Mouse (Mus musculus) MN1 (cell line): ENCODE measurements at regions not wholly inside any gene's neighbourhood (a gene's known extent, or its start where the extent isn't known, plus 50 kb on each side); places are given as distances from the start of the nearest gene placed in this dataset.
"Not testable (repeated sequence)": the region's sequence is repeated elsewhere in the genome, so short reads cannot be mapped to it uniquely, and the experiment has no call there.

ENCODE experiments used
- DNase-seq: peaks from one replicate; pipeline ENCODE4 v3.0.0-alpha.2; 2016; ENCODE audit warnings: low spot score

DNA sequence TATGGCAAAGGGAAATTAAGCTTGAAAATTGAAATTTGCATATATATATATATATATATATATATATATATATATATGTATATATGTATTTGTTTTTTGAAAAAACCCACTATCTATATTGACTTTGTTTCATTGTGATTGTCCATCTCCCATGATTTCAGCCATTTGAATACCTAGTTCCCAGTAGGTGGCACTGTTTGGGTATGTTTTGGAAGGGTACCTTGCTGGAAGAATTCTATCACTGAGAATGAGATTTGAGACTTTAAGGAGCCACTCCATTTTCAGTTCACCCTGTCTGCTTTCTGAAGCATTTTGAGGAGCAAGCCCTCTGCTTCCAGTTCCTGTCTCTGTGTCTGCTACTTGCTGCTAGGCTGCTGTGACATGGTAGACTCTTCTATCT lies 72.8 kb upstream of the Ugt8a start:
- DNase-seq, result peak; percentile 10

- no peak for DNase-seq
These were observed 77.7 kb upstream of the Ugt8a start for GRCm38 (mm10) chr3:126016166-126016565.

DNA sequence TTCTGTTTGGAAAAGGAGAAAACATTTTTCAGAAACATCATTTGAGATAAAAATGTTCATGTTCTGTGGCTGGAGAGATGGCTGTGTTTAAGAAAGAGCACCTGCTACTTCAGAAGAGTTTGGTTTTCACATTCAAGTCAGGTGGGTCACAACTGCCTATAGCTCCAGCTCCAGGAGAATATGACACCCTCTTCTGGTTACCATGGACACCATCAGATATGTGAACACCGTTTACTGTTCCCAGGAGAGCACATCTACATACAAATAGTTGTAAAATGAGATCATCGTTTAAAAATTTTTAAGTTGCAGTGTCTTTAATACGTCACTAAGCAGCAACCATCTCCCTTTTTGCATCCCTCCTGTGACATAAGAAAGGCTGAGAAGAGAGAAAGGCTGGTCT lies 105.9 kb upstream of the Ugt8a start:
- DNase-seq, result no peak

GRCm38 (mm10) chr3:126044861-126045260 lies 106.4 kb upstream of the Ugt8a start:
- DNase-seq, result no peak

- DNase-seq, result no peak
These were observed 107.8 kb upstream of the Ugt8a start for GRCm38 (mm10) chr3:126045992-126046786.

DNA sequence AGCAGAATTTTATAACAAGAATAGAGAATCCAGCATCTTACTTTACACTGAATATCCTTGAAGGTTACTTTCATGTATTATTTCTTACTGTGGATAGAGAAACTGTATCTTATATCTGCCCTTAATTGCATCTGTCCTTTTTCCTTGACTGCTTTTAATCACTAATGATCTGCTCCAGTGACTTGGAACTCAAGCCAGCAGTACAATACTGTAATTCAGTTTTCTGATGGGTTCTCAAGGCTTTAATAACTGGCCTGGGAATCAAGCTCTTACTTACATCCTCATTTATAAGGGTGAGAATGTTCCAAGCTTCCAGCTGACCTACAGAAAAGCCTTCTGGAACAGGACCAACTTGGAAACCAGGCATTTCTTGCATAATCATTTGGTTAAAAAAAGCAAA lies 120.2 kb upstream of the Ugt8a start:
- no peak for DNase-seq

GRCm38 (mm10) chr3:126105086-126105485 lies 166.7 kb upstream of the Ugt8a start:
- no peak for DNase-seq

GRCm38 (mm10) chr3:126109371-126109770 lies 171.0 kb upstream of the Ugt8a start:
- no peak for DNase-seq

GRCm38 (mm10) chr3:126117849-126118248 lies 179.4 kb upstream of the Ugt8a start:
- no peak for DNase-seq

DNA sequence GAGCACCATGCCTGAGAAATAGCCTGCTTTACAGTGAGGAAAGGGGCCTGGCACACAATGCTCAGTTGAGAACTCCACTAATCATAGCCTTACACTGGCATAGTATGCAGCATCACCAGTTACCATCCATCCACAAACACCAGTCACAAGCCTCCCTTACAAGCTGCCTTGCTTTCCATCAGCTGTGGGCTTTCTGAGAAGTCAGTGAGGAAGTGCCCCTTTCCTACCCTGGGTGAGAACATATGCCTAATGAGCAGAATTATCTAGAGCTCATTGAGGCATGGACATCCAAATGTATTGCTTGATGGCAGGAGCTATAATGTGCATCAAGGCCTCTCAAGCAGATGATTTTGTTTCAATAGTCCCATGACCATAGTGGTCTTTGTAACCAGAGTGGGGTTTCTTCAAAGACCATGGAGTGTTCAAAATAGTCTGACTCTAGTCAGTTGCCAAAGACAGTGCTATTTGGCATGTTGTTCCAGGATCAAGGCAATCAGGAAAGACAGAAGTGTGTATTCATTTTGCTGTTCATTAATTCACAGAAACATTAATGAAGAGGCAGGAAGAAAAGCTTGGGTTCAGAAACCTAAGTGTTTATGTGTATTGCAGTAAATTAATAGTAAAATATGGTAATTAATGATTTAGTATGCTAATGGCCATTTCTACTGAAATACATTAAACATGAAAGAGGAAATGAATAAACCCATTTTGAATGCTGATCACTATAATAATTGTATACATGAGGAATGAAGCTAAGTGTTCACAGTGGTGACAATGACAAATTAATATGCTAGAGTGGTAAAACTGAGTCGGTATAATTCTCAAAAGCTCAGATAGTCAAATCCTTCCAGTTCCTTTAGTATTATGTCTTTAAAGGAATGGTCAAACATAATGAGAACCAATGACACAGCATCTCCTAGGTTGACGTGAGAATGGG lies 184.2 kb upstream of the Ugt8a start:
- no peak for DNase-seq

DNA sequence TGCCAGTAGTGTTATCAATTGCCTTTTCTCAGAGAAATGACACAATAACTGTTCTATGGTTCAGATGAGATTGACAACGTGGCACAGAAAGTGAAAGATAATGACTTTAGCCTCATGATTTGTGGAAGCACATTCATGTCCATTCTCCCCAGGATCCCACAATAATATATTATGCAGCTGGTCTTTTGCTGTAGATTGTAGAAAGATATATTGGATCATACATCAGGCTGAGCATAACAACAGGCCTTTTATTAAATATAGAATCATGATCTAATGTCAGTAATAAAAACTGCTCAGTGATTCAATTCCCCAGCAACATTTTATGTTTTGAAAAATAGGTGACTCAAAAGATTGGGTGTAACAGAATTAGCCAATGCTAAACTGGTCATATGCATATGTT lies 196.9 kb upstream of the Arsj start:
- no peak for DNase-seq

GRCm38 (mm10) chr3:126209024-126209423 lies 154.5 kb upstream of the Arsj start:
- DNase-seq, result no peak

DNA sequence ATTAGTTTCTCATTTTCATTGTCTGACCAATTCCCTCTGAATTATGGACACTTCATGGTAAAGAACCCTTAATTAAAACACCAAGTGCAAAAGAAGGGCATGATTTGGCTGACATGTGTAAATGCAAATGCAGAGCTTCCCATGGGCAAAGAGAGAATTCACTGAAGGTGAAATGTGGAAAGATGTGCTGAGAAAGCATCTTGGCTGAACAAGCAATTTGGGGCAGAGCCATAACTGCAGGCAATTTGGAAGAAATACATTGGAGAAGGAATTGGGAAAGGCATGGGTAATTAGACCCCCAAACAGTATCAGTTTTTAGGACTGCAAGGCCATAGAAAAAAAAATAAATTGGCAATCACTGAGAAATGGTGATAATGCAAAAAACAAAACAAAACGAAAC lies 153.3 kb upstream of the Arsj start:
- DNase-seq, result no peak

DNA sequence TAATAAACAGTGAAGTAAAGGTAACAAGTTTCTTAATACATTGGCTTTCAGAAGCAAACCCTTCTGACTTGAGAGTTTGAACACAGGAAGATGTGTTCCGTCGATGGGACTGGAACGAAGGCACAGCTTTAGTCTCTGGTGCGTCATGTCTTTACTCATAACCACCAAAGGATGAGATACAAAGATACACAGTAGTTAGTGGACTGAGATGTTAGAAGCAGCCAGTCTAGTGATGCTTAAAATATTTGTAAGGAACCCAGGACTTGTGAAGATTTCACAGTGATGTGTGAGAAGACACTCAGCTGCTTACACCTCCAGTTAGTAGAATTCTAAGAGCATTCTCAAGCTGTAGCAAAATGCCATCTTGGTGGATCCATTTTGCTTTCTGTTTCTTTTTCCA lies 135.9 kb upstream of the Arsj start:
- DNase-seq, result no peak

GRCm38 (mm10) chr3:126245834-126246233 lies 117.7 kb upstream of the Arsj start:
- DNase-seq, result no peak

GRCm38 (mm10) chr3:126261270-126261669 lies 102.2 kb upstream of the Arsj start:
- DNase-seq, result no peak

- not testable (repeated sequence) for DNase-seq
These were observed 91.5 kb upstream of the Arsj start for GRCm38 (mm10) chr3:126272027-126272426.

DNA sequence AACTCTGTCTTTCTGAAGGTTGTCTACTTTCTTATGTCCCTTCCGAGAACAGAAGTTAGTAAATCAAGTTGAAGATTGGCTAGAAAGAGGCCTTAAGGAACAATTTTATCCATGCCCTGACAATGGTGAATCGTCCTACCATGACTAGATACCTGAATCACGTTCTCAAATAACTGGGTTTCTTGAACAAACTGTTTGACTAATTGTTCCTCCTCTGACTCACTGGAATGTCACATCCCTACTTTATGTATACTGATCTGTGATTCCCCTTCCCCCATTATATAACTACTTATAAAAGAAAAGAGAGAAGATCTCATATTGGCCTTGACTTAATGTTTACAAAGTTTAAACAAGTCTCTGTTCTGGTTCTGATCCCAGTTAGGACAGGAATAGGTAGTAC lies 89.9 kb upstream of the Arsj start:
- no peak for DNase-seq

DNA sequence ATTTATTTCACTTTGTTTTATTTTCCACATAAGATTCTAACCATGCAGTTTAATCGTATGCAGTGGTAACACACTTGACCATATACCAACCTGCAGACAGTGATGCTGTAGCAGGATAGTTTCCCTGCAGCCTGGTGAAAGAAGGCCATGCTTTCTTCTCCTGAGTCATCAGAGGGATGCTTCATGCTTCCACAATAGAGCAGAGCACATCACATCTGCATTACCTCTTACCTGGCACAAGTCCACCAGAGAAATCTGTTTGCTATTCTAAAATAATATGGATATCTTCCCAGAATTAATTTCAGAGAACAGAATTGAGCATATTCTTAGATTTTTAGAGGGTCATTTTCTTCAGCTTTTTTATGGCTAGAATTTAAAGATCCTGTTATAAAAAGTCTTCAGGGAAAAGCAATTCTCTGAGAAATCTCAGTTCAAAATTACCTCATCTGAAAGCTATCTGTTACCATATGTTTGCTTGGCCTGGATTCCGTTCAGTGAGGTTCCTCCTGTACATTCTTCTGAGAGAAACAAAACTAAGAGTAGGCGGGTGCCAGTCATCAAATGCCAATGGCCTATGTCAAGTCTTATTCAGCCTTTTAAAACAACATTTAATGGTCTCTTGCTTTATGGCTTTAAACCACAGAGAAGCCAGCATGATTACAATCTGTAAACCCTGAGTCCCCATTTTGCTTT lies 87.3 kb upstream of the Arsj start:
- DNase-seq, result no peak

- no peak for DNase-seq
These were observed 79.0 kb upstream of the Arsj start for GRCm38 (mm10) chr3:126284294-126285090.

GRCm38 (mm10) chr3:126292259-126292658 lies 71.2 kb upstream of the Arsj start:
- no peak for DNase-seq

DNA sequence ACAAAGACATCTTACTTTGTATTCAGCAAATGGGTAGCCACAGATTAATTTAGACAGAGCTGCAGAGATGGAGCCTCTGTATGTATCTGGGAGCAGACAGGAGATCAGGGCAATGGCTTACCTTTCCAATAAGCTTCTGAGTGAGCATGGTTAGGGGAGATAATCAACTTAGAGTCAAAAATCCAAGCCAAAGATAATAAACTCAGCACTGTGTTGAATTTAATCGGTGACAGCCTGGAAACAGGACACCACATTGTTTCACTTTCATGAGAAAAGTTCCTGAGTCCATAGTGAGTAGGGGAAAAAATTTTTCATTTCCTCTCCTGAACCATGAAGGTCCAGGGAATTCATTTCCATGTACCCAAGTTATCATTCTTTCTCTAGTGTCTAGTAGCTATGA lies 70.7 kb upstream of the Arsj start:
- DNase-seq, result no peak
